Mouse (Mus musculus) testis, adult 2 months (tissue): ENCODE results near the gene Aebp1. TPM values are rescaled to one million over a fixed set of nuclear protein-coding genes. Genes with fewer than 3 reads are reported as not detected.

Experiments used
- H3K27ac ChIP-seq: fragments of 200-500 bp; 2 replicates; pipeline ENCODE4 v1.5.1; 2012; ENCODE audit warnings: low read depth, low read length; ENCODE audit not compliant: control insufficient read depth, insufficient read depth
- H3K27me3 ChIP-seq: fragments of 200-500 bp; 2 replicates; pipeline ENCODE4 v1.6.1; 2012; ENCODE audit warnings: mild to moderate bottlenecking, low read length, moderate library complexity; ENCODE audit not compliant: control insufficient read depth, insufficient read depth
- H3K36me3 ChIP-seq: fragments of 200-500 bp; 2 replicates; pipeline ENCODE4 v1.6.1; 2012; ENCODE audit warnings: mild to moderate bottlenecking, low read length; ENCODE audit not compliant: control insufficient read depth, insufficient read depth
- H3K4me1 ChIP-seq: fragments of 200-500 bp; 2 replicates; pipeline ENCODE4 v1.6.1; 2012; ENCODE audit warnings: low read length; ENCODE audit not compliant: control insufficient read depth, insufficient read depth
- H3K4me3 ChIP-seq: fragments of 200-500 bp; 2 replicates; pipeline ENCODE4 v1.5.1; 2012; ENCODE audit warnings: low read depth, mild to moderate bottlenecking, low read length, moderate library complexity, mixed read lengths; ENCODE audit not compliant: control insufficient read depth
- CTCF ChIP-seq: fragments of 200-500 bp; IDR thresholded peaks from 2 replicates; pipeline ENCODE4 v1.5.1; 2012; ENCODE audit warnings: low read depth, mild to moderate bottlenecking, inconsistent platforms, low read length, moderate library complexity; ENCODE audit not compliant: control insufficient read depth, insufficient read depth, insufficient replicate concordance
- POLR2A ChIP-seq: fragments of 200-500 bp; IDR thresholded peaks from 2 replicates; pipeline ENCODE4 v1.6.1; 2012; ENCODE audit warnings: low read depth, mild to moderate bottlenecking, inconsistent platforms, low read length, moderate library complexity; ENCODE audit not compliant: control insufficient read depth
- polyA plus RNA-seq: library from polyadenylated mRNA; depleted of rRNA; stranded (reverse); fragments of >200 nt; gene quantifications from 2 replicates; pipeline ENCODE4 v1.2.3, GENCODE M21; 2012

The Aebp1 gene
- polyA plus RNA-seq, 1 experiment = 5.9 TPM

DNA sequence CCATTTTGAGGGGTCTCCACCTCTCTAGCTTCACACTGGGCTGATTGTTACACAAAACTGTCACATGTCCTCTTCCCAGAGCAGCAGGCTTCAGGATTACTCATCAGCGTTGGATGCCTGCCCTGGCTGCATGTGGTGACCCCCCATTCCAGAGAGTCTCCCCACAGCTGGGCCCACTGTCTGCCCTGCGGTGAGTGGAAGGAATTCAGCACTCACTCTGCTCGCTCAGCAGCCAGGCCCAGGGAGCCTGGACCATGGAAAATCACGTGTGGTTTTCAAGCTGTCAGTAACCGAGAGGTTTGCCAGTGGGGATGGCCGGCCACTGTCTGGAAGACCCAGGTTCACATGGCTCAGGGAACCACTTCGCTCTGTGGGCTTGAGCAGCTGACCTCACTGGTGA lies 5.8 kb upstream of the Aebp1 start:
- no peak for TF ChIP-seq CTCF
- TF ChIP-seq POLR2A = no peak
- Histone ChIP-seq H3K36me3 (no peaks in the 10 kb centered on the region), H3K4me3 (no peak overlapping the region), H3K27me3 (no peaks in the 10 kb centered on the region), H3K4me1 (no peaks in the 10 kb centered on the region; the same call in none of the 2 replicates), H3K27ac (no peak overlapping the region)

DNA sequence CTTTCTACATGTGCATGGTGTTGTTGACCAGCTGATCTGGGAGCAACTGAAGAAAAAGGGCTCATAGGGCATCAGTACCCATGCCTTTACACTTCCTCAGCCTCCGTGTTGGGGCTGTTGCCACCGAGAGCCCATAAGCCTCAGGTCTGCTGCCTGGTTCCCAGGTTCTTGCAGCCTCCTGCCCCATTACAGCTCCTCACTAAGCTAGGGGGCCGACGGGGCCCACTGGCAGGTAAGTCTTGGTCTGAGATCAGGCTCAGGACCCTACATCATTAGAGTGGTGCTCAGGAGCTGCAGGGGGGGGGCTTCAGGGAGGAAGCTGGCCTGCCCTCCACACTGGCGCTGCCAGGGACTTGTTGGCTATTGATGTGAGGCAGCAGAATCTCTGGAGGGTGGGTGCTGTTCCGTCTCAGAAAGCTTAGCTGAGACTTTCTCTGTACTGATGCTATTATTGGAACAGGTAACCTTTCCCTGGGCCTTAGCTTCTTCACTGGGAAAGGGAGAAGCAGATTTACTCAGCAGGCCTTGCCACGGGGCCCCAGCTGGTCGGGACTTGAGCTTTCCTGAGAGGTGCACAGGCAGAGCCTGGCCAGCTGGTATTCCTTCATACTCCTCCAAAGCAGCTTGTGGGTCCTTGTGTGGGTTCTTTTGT lies 5.1 kb upstream of the Aebp1 start:
- Histone ChIP-seq H3K36me3 (no peaks in the 10 kb centered on the region), H3K27ac (no peak overlapping the region), H3K27me3 (no peaks in the 10 kb centered on the region), H3K4me1 (peaks cover 3% of the 10 kb centered on the region), H3K4me3 (no peak overlapping the region)
- no peak for TF ChIP-seq POLR2A
- no peak for TF ChIP-seq CTCF

DNA sequence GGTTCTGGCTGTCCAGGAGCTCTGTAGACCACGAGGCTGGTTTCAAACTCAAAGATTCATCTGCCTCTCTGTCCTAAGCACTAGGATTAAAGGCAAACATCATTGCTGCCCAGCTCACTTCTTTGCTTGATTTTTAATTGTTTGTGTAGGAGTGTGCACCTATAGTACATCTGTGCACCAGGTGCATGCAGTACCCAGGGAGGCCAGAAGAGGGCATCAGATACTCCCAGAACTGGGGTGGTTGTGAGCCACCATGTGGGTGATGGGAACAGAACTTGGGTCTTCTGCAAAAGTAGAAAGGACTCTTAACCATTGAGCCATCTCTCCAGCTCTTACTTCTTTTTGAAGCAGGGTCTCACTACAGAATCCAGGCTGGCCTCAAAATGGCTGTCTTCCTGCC lies 3.0 kb upstream of the Aebp1 start:
- H3K36me3 ChIP-seq = no peaks in the 10 kb centered on the region
- peaks cover 8% of the 10 kb centered on the region for H3K4me1 ChIP-seq
- TF ChIP-seq POLR2A (no peak), CTCF (peak; percentile 70; the same call in 1 of the 2 replicates)
- H3K27ac ChIP-seq = no peak overlapping the region
- no peak overlapping the region for H3K4me3 ChIP-seq
- no peaks in the 10 kb centered on the region for H3K27me3 ChIP-seq

DNA sequence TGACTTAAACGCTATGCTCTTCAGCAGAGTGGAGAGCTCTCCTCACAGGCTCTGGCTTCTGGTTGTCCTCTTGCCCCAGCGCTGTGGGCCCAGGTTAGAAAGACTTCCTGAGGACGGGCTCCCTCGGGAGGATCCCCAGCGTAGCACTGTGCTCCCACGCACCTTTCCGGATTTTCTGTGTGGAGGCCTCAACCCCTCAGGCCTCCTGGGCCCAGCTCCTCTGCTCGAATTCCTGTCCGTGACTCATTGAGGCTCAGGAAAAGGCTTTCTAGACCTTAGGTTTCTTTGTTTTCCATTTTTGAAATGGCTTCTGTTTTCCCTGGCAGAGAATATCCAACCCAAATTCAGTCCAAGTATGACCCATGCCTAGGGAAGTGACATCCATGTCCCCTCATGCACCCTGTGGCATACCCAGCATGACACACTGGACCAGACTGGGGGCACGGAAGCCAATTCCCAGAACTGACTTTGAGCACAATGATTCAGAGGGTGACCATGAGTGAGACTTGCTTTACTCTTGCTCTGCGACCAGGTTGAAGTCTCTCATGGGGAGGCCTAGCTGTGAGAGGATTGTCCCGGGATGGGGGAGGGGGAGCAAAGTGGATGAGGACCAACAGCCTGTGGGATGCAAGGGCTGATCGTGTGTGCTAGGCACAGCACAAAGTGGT lies 1.7 kb upstream of the Aebp1 start:
- TF ChIP-seq CTCF = no peak
- no peak for TF ChIP-seq POLR2A
- Histone ChIP-seq H3K27me3 (no peaks in the 10 kb centered on the region), H3K36me3 (no peaks in the 10 kb centered on the region), H3K4me3 (no peak overlapping the region), H3K27ac (no peak overlapping the region), H3K4me1 (peaks cover 8% of the 10 kb centered on the region)

DNA sequence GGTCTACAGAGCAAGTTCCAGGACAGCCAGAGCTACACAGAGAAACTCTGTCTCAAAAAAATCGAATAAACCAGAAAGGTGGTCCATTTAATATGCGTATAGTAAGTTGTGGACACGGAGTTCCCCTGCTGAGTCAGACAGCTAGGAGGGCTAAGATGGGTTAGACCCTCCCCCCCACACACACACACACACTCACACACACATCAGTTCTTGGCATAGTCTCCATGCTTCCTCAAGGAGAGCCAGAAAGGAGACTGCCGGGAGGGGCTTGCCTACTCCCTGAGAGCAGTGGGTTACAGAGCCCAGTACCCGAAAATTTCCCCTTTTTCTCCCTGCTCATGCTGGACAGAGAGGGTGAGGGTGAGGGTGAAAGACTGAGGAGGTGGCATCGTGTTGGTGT lies 1.1 kb upstream of the Aebp1 start:
- H3K4me1 ChIP-seq = peaks cover 8% of the 10 kb centered on the region
- no peak overlapping the region for H3K27ac ChIP-seq
- TF ChIP-seq CTCF (no peak), POLR2A (no peak)
- H3K27me3 ChIP-seq = no peaks in the 10 kb centered on the region
- H3K36me3 ChIP-seq = no peaks in the 10 kb centered on the region
- H3K4me3 ChIP-seq = no peak overlapping the region

DNA sequence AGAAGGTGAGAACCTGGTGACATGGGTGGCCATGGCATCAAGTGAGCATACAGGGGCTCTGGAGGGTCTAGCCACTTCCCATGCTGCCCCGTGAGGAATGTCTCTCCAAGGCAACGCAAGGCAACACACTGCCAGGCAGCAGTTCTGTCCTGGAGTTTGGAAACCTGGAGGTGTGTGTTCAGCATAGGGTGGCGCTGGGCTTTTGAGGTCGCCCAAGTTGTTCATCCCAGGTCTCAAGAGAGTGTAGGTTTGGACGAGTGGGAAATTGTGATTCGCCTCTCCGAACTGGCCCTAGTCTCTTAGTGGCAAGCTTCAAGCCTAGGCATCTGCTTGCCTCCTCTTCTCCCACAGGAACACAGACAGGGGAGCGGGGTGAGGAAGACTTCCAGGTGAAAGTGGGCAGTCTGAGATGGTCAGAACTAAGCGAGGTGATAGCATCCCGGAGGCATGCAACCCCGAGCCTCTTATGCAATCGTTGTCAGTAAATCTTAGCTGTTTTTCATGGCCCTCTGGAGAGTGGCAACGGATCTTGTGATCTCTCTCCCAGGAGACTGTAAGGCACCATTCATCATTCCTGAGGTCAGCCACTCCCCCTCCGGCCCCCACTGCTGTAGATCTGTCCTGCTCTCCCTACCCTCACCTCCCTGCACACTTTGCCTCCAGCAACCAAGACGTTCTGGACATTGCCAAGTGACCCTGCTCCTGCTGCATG lies 803 bp downstream of the Aebp1 start:
- H3K36me3 ChIP-seq = no peaks in the 10 kb centered on the region
- H3K27ac ChIP-seq = no peak overlapping the region
- H3K27me3 ChIP-seq = no peaks in the 10 kb centered on the region
- peaks cover 8% of the 10 kb centered on the region for H3K4me1 ChIP-seq
- peak overlapping the region; percentile 67 for H3K4me3 ChIP-seq
- TF ChIP-seq CTCF = no peak

DNA sequence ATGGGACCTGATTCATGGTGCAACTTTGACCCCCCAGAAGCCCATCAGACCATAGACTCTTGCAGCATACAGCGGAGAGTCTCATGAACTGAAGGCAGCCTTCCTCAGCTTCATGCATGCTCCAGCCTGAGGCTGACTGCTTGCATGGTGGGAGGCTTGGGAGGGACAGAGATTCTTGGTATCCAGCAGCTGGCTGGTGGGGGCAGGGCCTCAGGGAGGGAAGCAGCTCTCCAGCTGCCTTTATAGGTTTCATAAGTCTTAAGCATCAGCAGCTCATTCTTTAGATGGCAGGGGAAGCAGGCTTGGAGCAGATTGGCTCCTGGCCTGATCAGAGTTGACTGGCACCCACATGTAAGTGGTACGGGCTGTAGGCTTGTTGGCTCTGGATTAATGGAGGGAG lies 5.4 kb downstream of the Aebp1 start:
- Histone ChIP-seq H3K4me3 (no peak overlapping the region), H3K27me3 (no peaks in the 10 kb centered on the region), H3K36me3 (peaks cover under 1% of the 10 kb centered on the region), H3K4me1 (peaks cover 2% of the 10 kb centered on the region; the same call in 1 of the 2 replicates), H3K27ac (no peak overlapping the region)
- TF ChIP-seq POLR2A = no peak
- no peak for TF ChIP-seq CTCF
